Mouse (Mus musculus): Measurements from ENCODE around the gene Il11ra1.
"Not testable (repeated sequence)": the region's sequence is repeated elsewhere in the genome, so short reads cannot be mapped to it uniquely, and the experiment has no call there.

The Il11ra1 gene

GRCm38 (mm10) chr4:41783197-41783596, 83.4 kb downstream of the Il11ra1 start:
- DNase-seq (ENCODE audit: low read depth) = not testable (repeated sequence)

All from fibroblast of lung, adult 2 months (primary cell).